Mouse (Mus musculus) MN1 (cell line): ENCODE measurements around the gene C530008M17Rik.

Source experiments
- DNase-seq: peaks from one replicate; pipeline ENCODE4 v3.0.0-alpha.2; 2016; ENCODE audit warnings: low spot score

C530008M17Rik gene

GRCm38 (mm10) chr5:76656212-76656611 is at the start of gene C530008M17Rik:
TSS of gene C530008M17Rik (plus strand) at chr5:76656512.
- no peak for DNase-seq

GRCm38 (mm10) chr5:76609702-76610370 is 46.5 kb upstream of the C530008M17Rik start:
- DNase-seq = no peak

GRCm38 (mm10) chr5:76612867-76613499 is 43.3 kb upstream of the C530008M17Rik start:
- no peak for DNase-seq

GRCm38 (mm10) chr5:76615276-76615675 is 41.0 kb upstream of the C530008M17Rik start:
- DNase-seq = no peak

GRCm38 (mm10) chr5:76616196-76616747 is 40.0 kb upstream of the C530008M17Rik start:
- DNase-seq = no peak

GRCm38 (mm10) chr5:76618750-76619149 is 37.6 kb upstream of the C530008M17Rik start:
- no peak for DNase-seq

- no peak for DNase-seq
These were observed 32.6 kb upstream of the C530008M17Rik start for GRCm38 (mm10) chr5:76623759-76624158.

- no peak for DNase-seq
These were observed 28.5 kb upstream of the C530008M17Rik start for GRCm38 (mm10) chr5:76627770-76628169.

- DNase-seq = no peak
These were observed 22.3 kb upstream of the C530008M17Rik start for GRCm38 (mm10) chr5:76634012-76634411.

- DNase-seq = no peak
These were observed 20.7 kb upstream of the C530008M17Rik start for GRCm38 (mm10) chr5:76635592-76635991.

- DNase-seq = no peak
These were observed 14.2 kb upstream of the C530008M17Rik start for GRCm38 (mm10) chr5:76642076-76642475.

GRCm38 (mm10) chr5:76644234-76644633 is 12.1 kb upstream of the C530008M17Rik start:
- no peak for DNase-seq

GRCm38 (mm10) chr5:76645091-76645868 is 11.0 kb upstream of the C530008M17Rik start:
- DNase-seq = no peak

GRCm38 (mm10) chr5:76649897-76650296 is 6.4 kb upstream of the C530008M17Rik start:
- DNase-seq = no peak

GRCm38 (mm10) chr5:76651151-76651725 is 5.1 kb upstream of the C530008M17Rik start:
- DNase-seq = no peak

- DNase-seq = no peak
These were observed 1.2 kb downstream of the C530008M17Rik start for GRCm38 (mm10) chr5:76657245-76658083.

- DNase-seq = no peak
These were observed 2.0 kb downstream of the C530008M17Rik start for GRCm38 (mm10) chr5:76658084-76658934.

GRCm38 (mm10) chr5:76659958-76660635 is 3.8 kb downstream of the C530008M17Rik start:
- no peak for DNase-seq

GRCm38 (mm10) chr5:76661310-76661709 is 5.0 kb downstream of the C530008M17Rik start:
- DNase-seq = no peak

GRCm38 (mm10) chr5:76664936-76665335 is 8.6 kb downstream of the C530008M17Rik start:
- no peak for DNase-seq
